ENCODE assay signal across 27 mouse cellular contexts in genomic region chr9:31619344-31619743, GRCm38 (mm10).
DNase-seq lines count a peak whose midpoint lies in the region; ATAC-seq and TF ChIP-seq lines count a peak whose summit lies in the region.
"Had no signal": no experiment of that assay in that cellular context is flagged by ENCODE, and none has a peak within 500 bp of the region (broad histone marks: within the 10 kb centered on the region; RNA-seq: fewer than 3 reads in every experiment).

No protein-coding gene starts in this region.

- no peak for TF ChIP-seq POLR2A in ES-Bruce4 (IDR thresholded peaks at IDR 0.05; ENCODE audit: insufficient read depth, low read length)

- no peaks in the 10 kb centered on the region for H3K36me3 ChIP-seq in ES-Bruce4 (ENCODE audit: control insufficient read depth, insufficient read depth, low read length, poor library complexity, severe bottlenecking)
- H3K36me3 ChIP-seq in stomach, postnatal 0 days (ENCODE audit: control insufficient read depth, insufficient read depth, low read length), result no peaks in the 10 kb centered on the region
- no peaks in the 10 kb centered on the region for H3K36me3 ChIP-seq in midbrain, embryonic 14.5 days (ENCODE audit: control insufficient read depth, insufficient read depth, low read length)
- H3K36me3 ChIP-seq: embryonic facial prominence, embryonic 13.5 days; embryonic facial prominence, embryonic 15.5 days; forebrain, embryonic 10.5 days; forebrain, embryonic 12.5 days; G1E had no signal

- H3K27ac ChIP-seq in ES-Bruce4 (ENCODE audit: insufficient read depth, low read length), result no peak overlapping the region
- no peak overlapping the region for H3K27ac ChIP-seq in stomach, postnatal 0 days (replicated peaks)
- H3K27ac ChIP-seq in midbrain, embryonic 14.5 days (replicated peaks; ENCODE audit: low read depth, low read length), result no peak overlapping the region
- H3K27ac ChIP-seq: embryonic facial prominence, embryonic 13.5 days; embryonic facial prominence, embryonic 15.5 days; forebrain, embryonic 10.5 days; forebrain, embryonic 12.5 days had no signal

- H3K4me1 ChIP-seq in ES-Bruce4 (ENCODE audit: control insufficient read depth, insufficient read depth, low read length), result peaks cover under 1% of the 10 kb centered on the region
- H3K4me1 ChIP-seq in stomach, postnatal 0 days (replicated peaks; ENCODE audit: control insufficient read depth, insufficient read depth), result no peaks in the 10 kb centered on the region
- no peaks in the 10 kb centered on the region for H3K4me1 ChIP-seq in midbrain, embryonic 14.5 days (ENCODE audit: control insufficient read depth, insufficient read depth, low read length)
- H3K4me1 ChIP-seq: embryonic facial prominence, embryonic 13.5 days; forebrain, embryonic 10.5 days; forebrain, embryonic 12.5 days had no signal

- TF ChIP-seq CTCF in ES-Bruce4 (IDR thresholded peaks at IDR 0.05; ENCODE audit: low read depth, low read length), result no peak
- no peak for TF ChIP-seq CTCF in stomach, postnatal 0 days (IDR thresholded peaks at IDR 0.05; ENCODE audit: low read depth)

- no peak overlapping the region for H3K9ac ChIP-seq in ES-Bruce4 (ENCODE audit: low read depth, poor library complexity, severe bottlenecking)
- no peak overlapping the region for H3K9ac ChIP-seq in stomach, postnatal 0 days (ENCODE audit: low read length)
- H3K9ac ChIP-seq in midbrain, embryonic 14.5 days (replicated peaks; ENCODE audit: low read length), result no peak overlapping the region
- H3K9ac ChIP-seq: embryonic facial prominence, embryonic 13.5 days; embryonic facial prominence, embryonic 15.5 days; forebrain, embryonic 12.5 days had no signal

- H3K4me2 ChIP-seq in stomach, postnatal 0 days (replicated peaks; ENCODE audit: low read depth), result no peak overlapping the region
- H3K4me2 ChIP-seq in midbrain, embryonic 14.5 days (ENCODE audit: low read length), result no peak overlapping the region
- H3K4me2 ChIP-seq: embryonic facial prominence, embryonic 13.5 days; embryonic facial prominence, embryonic 15.5 days; forebrain, embryonic 12.5 days had no signal

- 43% methylated on average over 6 of the region's 6 CpGs for WGBS in stomach, postnatal 0 days
- 66% methylated on average over 6 of the region's 6 CpGs for WGBS in midbrain, embryonic 14.5 days

- H3K9me3 ChIP-seq in ES-Bruce4 (replicated peaks; ENCODE audit: control insufficient read depth, insufficient read depth, low read length, poor library complexity, severe bottlenecking), result peaks cover 11% of the 10 kb centered on the region; the same call in 1 of the 2 replicates
- no peaks in the 10 kb centered on the region for H3K9me3 ChIP-seq in stomach, postnatal 0 days (ENCODE audit: control insufficient read depth, low read length)
- H3K9me3 ChIP-seq in midbrain, embryonic 14.5 days (ENCODE audit: control insufficient read depth, low read length), result no peaks in the 10 kb centered on the region; the same call in 1 of the 2 replicates
- H3K9me3 ChIP-seq: embryonic facial prominence, embryonic 13.5 days; embryonic facial prominence, embryonic 15.5 days; forebrain, embryonic 10.5 days; forebrain, embryonic 12.5 days; G1E had no signal

- H3K27me3 ChIP-seq in ES-Bruce4 (ENCODE audit: control insufficient read depth, insufficient read depth, low read length, poor library complexity, severe bottlenecking), result no peaks in the 10 kb centered on the region
- no peaks in the 10 kb centered on the region for H3K27me3 ChIP-seq in stomach, postnatal 0 days (ENCODE audit: control insufficient read depth, insufficient read depth, low read length)
- no peaks in the 10 kb centered on the region for H3K27me3 ChIP-seq in midbrain, embryonic 14.5 days (ENCODE audit: control insufficient read depth, insufficient read depth, low read length)
- H3K27me3 ChIP-seq: embryonic facial prominence, embryonic 13.5 days; embryonic facial prominence, embryonic 15.5 days; forebrain, embryonic 12.5 days; Patski had no signal

- TF ChIP-seq EP300 in ES-Bruce4 (IDR thresholded peaks at IDR 0.05; ENCODE audit: insufficient read depth, low read depth, low read length), result peak; percentile 89
- TF ChIP-seq EP300 in stomach, postnatal 0 days (optimal IDR thresholded peaks at IDR 0.05), result no peak

- H3K4me3 ChIP-seq in ES-Bruce4 (ENCODE audit: low read depth, low read length), result no peak overlapping the region
- H3K4me3 ChIP-seq in stomach, postnatal 0 days (ENCODE audit: low read depth, low read length), result no peak overlapping the region
- no peak overlapping the region for H3K4me3 ChIP-seq in midbrain, embryonic 14.5 days (replicated peaks; ENCODE audit: low read depth, low read length)
- H3K4me3 ChIP-seq: embryonic facial prominence, embryonic 13.5 days; embryonic facial prominence, embryonic 15.5 days; erythroblast, embryonic 14.5 days; forebrain, embryonic 10.5 days; forebrain, embryonic 12.5 days had no signal

- no peak for ATAC-seq in stomach, postnatal 0 days (ENCODE audit: low FRiP score, low TSS enrichment)
- no peak for ATAC-seq in midbrain, embryonic 14.5 days (ENCODE audit: low FRiP score, low TSS enrichment)
- ATAC-seq: activated CD4-positive, CD25-positive, alpha-beta regulatory T cell, adult 4 months; forebrain, embryonic 14.5 days; forebrain, embryonic 16.5 days; Patski had no signal

- DNase-seq in ES-CJ7 (ENCODE audit: low read depth, low spot score), result peak; percentile 73
- DNase-seq in R1 (ENCODE audit: low read depth, low spot score), result peak; percentile 72
- DNase-seq in stomach, postnatal 0 days (ENCODE audit: low spot score), result peak; percentile 5
- no peak for DNase-seq in lung, postnatal 36 days
- DNase-seq in frontal cortex, postnatal 10 days (ENCODE audit: low spot score in 2 of 2), result no peak
- no peak for DNase-seq in midbrain, embryonic 14.5 days
- DNase-seq: adrenal gland, adult 8-10 months; adrenal gland, postnatal 14 days; adrenal gland, postnatal 36 days; cerebellum, adult 11 months; cerebellum, adult 18-20 months; cerebellum, adult 8-10 months; cerebellum, adult 9-11 months; cerebellum, postnatal 14 days; cerebellum, postnatal 36 days; embryo, embryonic 11 days had no signal

Comparison
In these comparisons a context has a peak if more than half of its experiments do, and no peak if none do; other contexts are left out.
1. DNase-seq: peak in ES-CJ7 (single experiment), R1 (single experiment) and stomach, postnatal 0 days (single experiment); none in lung, postnatal 36 days (single experiment), frontal cortex, postnatal 10 days (0 of 2) and midbrain, embryonic 14.5 days (single experiment).